Mouse (Mus musculus) layer of hippocampus, adult 18-20 months (tissue): ENCODE results near the gene Srrm3. TPM values are rescaled to one million over a fixed set of nuclear protein-coding genes. Genes with fewer than 3 reads are reported as not detected.

Experiments used
- DNase-seq, 2 experiments: peaks; one replicate each; pipeline ENCODE4 v3.0.0; 2022; ENCODE audit warnings: low spot score in 2 of 2
- total RNA-seq, 2 experiments: library from RNA; stranded (reverse); gene quantifications; 2 replicates each; pipeline ENCODE4 v1.2.3; 2021

Srrm3 gene
- total RNA-seq, 2 experiments from 2014 or later = 75.2 to 77.7 TPM

GRCm38 (mm10) chr5:135822316-135822944, 15.7 kb downstream of the Srrm3 start:
- DNase-seq = peak in 1 of 2 experiments; percentile 68

GRCm38 (mm10) chr5:135824517-135824916, 17.8 kb downstream of the Srrm3 start:
- no peak for DNase-seq

GRCm38 (mm10) chr5:135826225-135826624, 19.5 kb downstream of the Srrm3 start:
- DNase-seq = no peak

GRCm38 (mm10) chr5:135829381-135829780, 22.7 kb downstream of the Srrm3 start:
- DNase-seq = no peak

GRCm38 (mm10) chr5:135832729-135833128, 26.0 kb downstream of the Srrm3 start:
- DNase-seq = no peak

GRCm38 (mm10) chr5:135834769-135835491, 28.2 kb downstream of the Srrm3 start:
- DNase-seq = peak; percentile 48 to 66

GRCm38 (mm10) chr5:135835492-135835858, 28.8 kb downstream of the Srrm3 start:
- no peak for DNase-seq

GRCm38 (mm10) chr5:135835981-135836380, 29.3 kb downstream of the Srrm3 start:
- DNase-seq = no peak

GRCm38 (mm10) chr5:135841651-135842050, 35.0 kb downstream of the Srrm3 start:
- DNase-seq = no peak

- DNase-seq = no peak
Observed at GRCm38 (mm10) chr5:135843418-135843817, 36.7 kb downstream of the Srrm3 start.

GRCm38 (mm10) chr5:135845676-135846320, 39.1 kb downstream of the Srrm3 start:
- DNase-seq = peak in 1 of 2 experiments; percentile 27

GRCm38 (mm10) chr5:135847460-135847859, 40.8 kb downstream of the Srrm3 start:
- no peak for DNase-seq

- no peak for DNase-seq
Observed at GRCm38 (mm10) chr5:135847881-135848280, 41.2 kb downstream of the Srrm3 start.

GRCm38 (mm10) chr5:135851024-135851423, 44.3 kb downstream of the Srrm3 start:
- no peak for DNase-seq

- no peak for DNase-seq
Observed at GRCm38 (mm10) chr5:135851481-135851880, 44.8 kb downstream of the Srrm3 start.

GRCm38 (mm10) chr5:135852421-135852820, 45.7 kb downstream of the Srrm3 start:
- DNase-seq = no peak

- no peak for DNase-seq
Observed at GRCm38 (mm10) chr5:135853731-135854130, 47.0 kb downstream of the Srrm3 start.

GRCm38 (mm10) chr5:135855156-135855555, 48.5 kb downstream of the Srrm3 start:
- DNase-seq = peak; percentile 62 to 84

GRCm38 (mm10) chr5:135866662-135867061, 60.0 kb downstream of the Srrm3 start:
- DNase-seq = no peak

GRCm38 (mm10) chr5:135867637-135868593, 61.2 kb downstream of the Srrm3 start:
- DNase-seq = peak; percentile 28 to 51

GRCm38 (mm10) chr5:135868653-135869052, 62.0 kb downstream of the Srrm3 start:
- DNase-seq = no peak
